Mouse (Mus musculus) thymus, postnatal 36 days (tissue): ENCODE measurements at regions not wholly inside any gene's neighbourhood (a gene's known extent, or its start where the extent isn't known, plus 50 kb on each side); places are given as distances from the start of the nearest gene placed in this dataset.

ENCODE experiments used
- DNase-seq, 2 experiments: peaks; one replicate each; pipeline ENCODE4 v3.0.0; 2022; ENCODE audit warnings: mixed read lengths in 2 of 2

DNA sequence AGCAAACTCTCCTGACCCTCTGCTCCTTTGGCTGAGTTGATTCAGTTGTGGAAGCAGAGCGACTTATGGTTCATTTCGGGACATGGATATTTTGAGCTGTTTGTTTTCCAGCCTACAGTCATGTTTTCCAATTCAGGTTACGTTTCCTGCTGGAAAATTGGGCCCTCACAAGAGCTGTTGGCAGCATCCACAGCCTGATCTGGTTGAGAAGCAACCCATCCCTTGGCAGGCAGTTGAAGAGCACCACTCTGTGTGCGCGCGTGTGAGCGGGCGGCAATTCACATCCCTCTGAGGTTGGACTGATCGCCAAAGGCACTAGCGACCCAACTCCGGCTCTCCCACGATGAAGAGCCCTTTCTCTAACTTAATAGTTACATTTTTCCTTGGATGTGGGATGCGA, 457.1 kb downstream of the Tmem38b start:
- DNase-seq = no peak

DNA sequence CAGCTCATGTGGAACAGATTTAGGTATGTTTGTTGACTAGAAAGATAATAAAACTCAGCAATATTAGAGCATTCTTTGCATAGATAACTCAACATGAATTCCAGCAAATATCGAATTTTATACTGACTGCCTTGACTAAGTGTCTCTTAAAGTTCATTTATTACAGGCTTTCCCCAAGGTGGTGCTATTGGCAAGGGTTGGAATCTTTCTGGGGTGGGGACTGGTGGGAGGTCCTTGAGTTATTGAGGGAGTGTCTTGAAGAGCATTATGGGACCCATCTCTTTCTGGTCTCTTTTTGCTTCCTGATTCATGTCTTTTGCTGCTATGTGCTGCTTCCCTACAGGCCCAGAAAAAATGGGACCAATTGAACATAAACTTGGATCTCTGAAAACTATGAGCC, 488.0 kb downstream of the Tmem38b start:
- DNase-seq = no peak

DNA sequence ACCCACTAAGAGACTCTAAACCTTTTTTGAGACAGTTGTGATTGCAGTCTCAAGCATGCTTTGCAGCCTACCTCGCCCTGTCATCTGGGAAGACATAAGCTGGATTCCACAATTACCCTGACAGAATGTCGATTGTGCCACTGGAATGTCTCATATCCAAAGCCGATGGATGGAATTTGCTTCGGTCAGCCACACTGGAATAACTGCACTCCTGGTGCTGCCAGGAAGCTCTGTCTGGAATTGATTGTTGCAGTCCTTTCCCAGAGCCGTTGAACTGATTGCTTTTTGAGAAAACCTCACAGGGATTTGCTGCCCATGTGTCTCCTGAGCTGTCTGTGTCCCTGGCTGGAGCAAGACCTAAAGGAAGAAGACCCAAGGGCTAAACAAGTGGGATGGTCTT, 499.0 kb downstream of the Tmem38b start:
- no peak for DNase-seq

DNA sequence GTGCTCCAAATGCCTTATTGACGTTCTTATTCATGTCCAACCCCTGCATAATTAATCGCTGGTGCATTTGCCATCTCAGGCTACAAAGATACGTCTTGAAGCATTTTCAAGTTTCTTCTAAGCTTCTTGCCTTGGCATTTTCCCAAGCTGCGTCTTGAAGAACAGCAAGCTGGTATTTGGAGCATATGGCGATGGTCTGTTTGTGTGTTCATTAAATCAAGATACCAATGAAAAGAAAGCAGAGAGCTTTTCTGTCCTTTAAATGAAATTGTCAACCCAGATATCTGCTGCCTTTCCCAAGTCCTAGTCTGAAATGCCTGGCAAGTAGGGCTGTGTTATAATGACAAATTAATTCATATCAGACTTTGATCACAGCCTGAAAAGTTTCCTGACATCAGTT, 502.4 kb downstream of the Tmem38b start:
- DNase-seq = no peak

DNA sequence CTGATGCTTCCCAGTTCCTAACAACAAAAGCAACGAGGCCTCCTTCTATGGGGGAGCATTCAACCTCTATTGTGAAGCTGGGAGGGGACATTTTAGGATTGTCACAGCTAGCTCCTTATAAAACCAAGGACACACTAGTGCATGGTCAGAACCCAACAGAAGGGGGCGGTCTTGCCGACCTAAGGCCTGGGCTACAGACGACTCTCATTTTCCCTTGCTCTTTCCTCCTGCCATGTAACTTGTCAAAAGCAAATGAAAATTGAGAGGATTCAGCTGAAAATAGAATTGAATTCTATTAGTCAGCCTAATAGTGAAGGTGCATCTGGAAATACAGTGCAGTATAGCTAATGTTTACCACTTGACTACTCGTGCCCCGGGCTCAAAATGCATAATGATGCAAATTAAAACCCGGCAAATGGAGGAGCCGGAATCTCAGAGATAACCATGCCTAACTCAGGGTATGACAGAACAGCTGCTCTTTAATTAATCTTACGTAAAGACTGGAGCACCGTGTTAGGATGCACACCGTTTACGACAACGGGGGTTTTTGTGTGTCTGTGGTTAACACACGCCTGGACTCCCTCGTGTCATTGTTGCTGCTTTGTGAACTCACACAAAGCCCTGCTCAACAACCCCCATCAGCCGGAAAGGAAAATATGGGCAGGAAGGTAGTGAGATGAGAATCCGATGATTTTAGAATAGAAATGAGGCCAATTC, 503.0 kb downstream of the Tmem38b start:
- DNase-seq = no peak

DNA sequence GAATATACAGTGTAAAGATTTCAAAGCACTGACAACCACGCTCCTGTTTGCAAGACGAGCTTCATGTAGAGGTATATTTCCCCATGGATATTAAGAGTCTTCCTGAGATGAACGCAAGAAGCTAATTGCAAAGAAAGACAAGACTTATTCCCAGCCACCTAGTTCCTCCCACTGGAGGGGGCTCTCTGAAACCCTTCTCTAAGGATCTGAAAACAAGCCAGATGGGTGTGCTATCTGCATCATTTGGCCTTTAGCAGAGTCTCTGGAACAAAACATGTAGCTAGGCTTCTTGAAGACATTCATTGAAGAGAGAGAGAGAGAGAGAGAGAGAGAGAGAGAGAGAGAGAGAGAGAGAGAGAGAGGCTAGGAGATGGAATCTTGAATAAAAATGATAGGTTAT, 504.8 kb downstream of the Tmem38b start:
- no peak for DNase-seq

DNA sequence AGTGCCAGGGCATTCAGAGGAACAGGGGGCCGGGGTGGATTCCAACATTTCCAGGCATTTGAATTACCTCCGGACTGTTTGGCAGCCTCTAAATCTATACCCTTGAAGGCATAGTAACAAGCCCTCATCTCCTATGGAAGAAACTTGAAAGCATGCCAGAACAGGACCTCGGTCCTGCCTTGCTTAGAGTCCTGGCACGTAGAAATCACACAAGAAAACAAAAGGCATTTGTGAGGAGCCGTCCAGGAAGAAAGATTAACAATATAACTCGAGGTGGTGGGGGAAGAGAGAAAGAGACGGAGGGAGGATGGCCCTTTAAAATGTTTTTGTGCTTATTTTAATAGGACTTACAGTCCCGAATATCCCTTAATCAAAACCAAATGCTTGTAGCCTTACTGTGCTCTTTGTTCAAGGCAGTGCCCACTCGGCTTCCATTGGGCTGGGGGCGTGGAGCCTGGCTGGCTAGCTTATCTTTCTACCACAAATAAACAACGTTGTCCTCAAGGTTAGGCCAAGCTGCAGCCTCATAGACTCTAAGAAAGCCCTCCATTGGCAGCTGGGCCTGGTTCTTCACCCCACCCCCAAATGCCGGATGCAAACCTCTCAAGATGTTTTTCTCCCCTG, 505.9 kb downstream of the Tmem38b start:
- no peak for DNase-seq

DNA sequence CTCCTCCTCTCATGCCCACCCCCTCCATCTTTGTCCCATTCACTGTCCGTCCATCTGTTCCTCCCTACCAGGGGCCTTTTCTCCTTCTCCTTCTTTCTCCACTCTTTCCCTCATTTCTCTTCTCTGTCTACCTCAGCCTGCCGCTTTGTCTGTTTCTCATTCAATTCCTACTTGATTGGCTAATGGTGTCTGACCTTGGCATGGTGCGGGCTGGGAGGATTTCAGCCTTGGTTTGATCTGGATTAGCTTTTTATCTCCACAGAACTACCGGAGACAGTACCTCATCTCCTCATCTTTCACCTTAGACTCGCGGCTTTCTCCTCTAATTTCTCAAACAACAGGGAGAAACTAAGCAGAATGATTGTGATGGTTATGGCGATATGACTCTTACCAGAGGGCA, 506.4 kb downstream of the Tmem38b start:
- no peak for DNase-seq

DNA sequence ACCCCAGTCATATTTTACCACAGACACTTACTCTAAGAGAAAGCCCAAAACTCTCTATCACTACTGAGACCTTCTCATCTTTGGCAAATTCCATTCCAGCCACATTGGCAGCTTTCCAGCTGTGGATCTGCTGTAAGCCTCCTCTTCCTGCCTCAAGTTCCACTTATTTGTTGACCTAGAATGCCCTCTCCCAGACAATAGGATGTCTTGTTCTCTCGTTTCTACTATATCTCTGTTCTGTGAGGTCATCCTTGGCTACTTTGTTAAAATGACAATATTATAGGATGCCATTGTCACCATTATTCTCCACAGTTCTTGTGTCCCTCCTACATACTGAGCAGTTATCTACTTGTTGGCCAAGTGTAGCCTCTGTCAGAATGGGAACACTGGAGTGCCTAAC, 512.7 kb downstream of the Tmem38b start:
- DNase-seq = no peak

DNA sequence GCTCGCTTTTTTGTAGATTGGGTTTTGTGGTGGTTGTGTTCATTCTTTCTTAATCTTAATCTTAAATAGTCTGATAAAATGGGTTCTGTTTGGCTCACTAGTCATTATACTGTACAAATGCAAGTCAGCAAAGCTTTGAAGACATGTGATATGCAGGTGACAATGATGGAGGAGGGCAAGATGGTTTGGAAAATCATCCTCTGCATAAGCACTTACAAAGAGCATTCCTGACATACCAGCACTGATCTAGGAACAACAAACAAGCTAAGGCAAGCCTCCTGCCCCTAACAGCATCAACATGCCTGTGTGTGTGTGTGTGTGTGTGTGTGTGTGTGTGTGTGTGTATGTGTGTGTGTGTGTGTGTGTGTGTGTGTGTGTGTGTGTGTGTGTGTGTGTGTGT, 514.3 kb downstream of the Tmem38b start:
- no peak for DNase-seq

DNA sequence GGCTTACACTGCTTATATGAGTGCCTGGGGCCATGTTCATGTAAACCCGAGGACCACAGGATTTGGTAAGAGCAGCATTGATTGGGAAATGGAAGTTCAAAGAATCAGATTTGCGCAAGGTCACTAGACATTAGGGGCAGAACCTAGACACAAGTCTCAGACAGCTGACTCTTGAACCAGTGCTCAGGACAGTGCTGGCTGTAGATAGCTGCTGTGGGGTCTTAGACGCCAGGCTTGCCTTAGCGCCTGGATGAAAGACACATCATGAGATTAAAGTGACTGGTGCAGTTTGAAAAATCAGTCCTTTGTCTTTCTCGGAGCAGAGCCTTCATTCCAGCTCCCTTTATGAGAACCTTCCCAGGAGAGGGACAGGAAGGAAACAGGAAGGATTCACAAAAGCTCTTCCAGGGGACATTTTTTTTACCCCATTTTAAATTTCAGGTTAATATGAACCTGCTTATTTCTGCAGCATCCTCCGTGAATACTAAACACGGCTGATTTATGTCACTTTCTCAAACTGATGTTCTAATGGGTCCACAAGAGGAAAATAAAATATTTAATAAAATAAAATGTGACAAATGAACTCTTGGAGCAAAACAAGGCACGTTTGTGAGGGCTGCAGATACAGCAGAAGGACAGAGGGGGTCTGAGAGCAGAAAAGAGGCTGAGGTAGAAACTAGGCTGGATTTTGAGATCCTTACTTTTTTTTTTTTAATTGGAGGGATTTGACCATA, 528.0 kb downstream of the Tmem38b start:
- DNase-seq = no peak

DNA sequence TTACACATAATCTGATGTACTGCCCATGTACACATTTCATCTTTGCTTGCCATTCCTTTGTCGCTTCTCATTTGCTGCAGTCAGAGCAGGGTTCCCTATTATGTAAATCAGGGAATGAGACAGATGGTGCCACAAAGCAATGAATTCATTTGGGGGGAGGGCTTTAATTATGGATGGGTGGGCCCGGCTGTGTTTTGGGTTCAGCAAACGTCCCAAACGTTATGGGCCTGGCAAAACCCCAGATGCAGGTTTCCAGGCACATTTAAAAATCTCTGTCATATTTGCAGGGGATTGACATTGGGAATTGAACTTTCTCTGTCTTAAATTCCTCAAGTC, 528.5 kb downstream of the Tmem38b start:
- no peak for DNase-seq

DNA sequence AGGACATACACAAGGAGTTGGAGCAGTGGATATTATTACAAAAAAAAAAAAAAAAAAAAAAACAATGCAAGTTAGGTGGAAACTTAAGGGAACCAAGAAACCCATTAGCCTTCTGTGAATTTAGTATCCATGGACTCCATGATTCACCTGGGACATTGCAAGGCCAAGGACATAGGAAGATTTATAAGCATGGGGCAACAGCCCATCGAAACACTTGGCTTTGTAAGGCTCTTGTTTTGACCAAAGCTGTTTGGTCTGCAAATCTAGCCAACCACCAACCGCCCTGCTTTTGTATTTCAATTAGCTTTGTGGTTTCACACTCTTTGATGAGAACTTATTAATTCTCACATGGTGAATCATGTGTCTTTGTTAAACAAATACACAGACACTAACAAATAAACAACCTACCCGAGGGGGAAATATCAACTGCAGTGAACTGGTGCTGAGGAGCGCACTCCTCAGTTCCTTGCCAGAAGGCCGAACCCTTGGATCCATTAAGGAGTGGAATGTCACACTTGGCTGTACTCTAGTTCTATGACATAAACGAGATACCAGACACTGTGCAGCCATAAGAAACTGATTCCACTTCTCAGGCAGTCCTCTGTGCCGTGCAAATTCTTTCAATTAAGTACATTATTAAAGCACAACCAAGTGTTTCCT, 529.7 kb downstream of the Tmem38b start:
- DNase-seq = no peak

DNA sequence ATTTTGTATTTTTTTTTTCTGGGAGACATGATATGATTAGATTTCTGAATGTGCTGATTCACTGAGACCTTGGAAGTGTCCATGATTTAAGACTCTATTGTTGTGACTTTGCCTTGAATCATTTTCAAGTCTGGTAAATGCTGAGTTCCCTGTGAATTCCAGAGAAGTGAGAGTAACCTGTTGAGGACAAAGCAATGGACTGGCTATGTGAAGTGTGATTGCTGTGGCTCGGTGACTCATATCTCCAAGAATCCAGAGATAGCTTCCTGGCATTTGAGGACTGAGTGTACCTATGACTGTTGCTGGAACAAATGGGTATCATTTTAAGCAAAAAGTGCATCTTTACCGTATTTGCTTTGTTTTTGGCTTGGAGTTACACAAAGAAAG, 530.2 kb downstream of the Tmem38b start:
- DNase-seq = no peak

DNA sequence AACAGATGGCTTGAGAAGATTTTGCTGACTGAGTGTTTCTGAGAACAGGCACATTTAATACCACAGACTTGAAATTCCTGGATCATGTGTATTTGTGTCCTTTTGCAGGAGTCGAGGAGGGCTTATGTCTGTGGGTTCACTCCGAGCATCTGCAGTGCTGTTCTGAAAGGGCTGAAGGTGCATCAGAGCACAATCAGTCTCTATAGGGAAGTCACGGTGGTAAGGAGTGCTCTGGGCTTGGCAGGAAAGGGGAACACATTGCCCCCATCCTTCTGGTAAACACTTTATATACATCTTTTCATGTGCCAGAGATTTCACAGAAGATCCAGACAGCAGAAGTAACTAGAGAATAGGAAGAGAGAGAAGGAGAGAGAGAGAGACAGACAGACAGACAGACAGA, 545.1 kb downstream of the Tmem38b start:
- DNase-seq = no peak

DNA sequence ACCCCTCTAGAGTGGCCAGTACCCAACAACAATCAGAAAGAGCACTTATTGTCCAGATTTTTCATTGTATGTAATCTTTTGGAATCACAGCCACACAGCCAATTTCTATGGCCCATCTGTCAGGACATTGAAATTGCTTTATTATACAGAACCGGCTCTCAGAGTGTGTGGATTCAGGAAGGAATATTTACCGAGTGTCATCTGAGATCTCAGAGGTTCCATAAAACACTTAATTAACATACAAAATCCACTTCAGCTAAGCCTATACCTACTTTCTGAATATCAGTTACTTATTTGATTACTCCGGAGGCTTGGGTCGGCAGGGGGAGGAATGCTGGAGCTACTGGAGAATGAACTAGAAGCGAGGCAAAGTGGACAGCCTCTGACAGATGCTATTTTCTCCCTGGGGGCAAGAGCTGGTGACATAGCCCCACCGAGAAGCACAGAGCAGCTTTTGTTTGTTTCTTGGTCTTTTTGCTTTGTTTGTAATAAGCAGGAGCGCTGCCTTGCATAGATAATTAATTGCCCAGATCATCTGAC, 545.6 kb downstream of the Tmem38b start:
- DNase-seq = no peak

DNA sequence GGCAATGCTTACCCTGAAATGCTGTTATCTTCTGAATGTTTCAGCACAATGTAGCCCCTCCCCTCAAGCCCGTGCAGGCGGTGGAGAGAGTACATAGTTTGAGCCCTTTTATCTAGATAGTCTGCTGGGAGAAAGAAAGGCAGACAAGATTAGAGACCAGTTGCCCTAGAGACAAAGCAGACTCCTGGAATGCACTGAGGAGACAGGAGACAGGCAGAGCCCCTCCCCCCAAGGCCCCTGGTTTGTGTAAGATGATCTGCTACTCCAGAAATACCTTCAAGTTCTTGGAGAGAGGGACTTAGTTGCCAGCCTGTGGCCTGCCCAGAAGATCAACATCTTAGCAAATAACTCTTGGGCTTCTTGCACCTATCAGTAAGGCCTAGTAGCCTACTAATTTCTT, 547.8 kb downstream of the Tmem38b start:
- no peak for DNase-seq

DNA sequence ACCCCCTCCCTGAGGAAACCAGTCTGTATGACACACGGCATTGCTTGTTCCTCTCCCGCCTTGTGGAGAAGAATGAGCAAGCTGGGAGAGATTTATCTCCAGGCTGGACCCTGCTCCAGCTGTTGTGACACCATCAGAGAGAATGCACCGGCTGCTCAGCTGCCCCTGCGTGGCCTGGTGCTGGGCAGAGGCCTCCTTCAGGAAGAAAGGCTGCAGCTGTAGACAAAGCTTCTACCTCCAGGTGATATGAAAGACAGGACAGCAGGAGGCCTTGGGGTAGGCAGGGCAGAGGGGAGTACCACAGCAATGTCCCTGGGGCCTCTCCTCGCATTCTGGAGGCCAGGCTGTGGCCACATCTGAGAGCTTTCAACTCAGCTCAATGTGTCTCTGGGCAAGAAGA, 548.6 kb downstream of the Tmem38b start:
- no peak for DNase-seq

DNA sequence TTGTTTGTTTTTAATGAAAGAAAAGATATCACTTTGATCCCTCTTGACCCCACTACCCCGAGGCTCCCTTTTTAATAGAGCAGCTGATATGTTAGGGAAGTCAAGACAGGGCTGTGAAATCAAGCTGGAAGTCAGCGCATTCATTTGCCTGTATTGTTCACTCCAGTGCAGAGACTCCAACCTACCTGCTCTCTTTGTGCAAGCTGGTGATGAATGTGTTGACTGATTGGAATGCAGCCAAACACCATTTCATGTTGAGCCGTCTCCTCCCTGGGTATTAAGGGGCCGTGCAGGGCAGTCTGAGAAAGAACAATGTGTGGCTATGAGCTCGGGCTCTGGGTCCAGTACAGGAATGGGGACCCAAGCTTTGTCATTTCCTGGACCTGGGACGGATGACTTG, 557.4 kb upstream of the Zfp462 start:
- no peak for DNase-seq

DNA sequence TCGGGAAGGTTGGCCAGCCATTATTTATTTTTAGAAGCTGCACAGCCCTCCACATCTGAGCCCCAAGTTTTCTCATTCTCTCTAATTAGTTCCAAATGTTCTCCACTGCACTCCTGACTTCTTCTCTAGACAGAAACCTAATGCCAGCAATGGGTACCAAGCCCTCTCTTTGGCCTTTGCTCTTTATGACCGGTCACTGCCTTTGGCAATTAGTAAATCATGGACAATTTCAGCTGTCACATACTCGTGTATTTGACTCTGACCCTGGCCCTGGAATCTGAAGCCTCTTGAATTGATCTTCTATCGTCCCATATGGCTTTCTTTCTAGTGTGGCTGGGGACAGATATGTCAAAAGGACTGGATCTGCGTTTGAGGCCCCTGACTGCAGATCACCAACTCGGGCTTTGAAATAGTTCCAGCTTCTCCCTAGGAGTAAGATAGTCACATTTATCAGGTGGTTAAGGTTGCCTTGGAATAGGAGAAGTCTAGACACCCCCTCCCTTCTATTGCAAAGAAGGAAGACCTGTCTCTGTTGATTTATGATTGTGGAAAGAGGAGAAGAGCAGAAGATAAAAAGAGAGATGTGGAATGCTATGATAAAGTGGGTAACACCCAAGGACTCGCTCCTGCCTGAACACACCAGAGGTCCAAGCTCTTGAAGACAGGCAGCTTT, 553.2 kb upstream of the Zfp462 start:
- DNase-seq = no peak

DNA sequence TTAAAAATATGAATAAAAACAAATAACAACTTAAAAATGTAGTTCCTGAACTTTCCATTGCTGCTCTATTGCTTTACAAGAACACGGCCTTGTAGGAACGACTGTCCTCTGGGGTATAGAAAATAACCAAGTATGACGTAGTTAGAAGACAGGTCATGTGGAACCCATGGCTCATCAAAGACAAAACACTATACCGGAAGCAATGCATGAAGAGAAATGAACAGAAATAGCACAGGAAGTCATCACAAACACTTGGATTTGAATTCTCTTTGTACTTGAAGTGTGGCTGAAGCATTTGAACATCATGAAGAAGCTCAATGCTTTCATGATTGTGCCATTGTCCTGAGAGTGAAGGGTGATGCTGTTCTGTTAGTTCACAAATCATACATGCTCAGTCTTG, 538.7 kb upstream of the Zfp462 start:
- DNase-seq = no peak

DNA sequence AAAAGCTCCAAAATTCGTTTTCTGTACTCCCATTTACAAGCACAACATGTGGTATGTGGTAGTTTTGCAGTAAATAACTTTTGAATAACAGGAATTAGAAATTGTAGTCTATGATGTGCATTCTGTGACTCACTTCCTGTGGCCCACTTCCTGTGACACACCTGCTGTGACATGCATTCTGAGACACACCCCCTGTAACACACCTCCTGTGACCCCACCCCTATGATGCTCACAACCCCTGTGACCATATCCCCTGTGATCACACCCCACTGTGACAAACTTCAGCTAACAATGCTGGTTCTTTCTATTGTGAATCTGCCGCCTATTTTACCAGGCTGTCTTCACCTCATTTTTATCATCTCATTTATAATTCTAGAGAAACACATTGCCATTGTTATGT, 536.9 kb upstream of the Zfp462 start:
- no peak for DNase-seq

DNA sequence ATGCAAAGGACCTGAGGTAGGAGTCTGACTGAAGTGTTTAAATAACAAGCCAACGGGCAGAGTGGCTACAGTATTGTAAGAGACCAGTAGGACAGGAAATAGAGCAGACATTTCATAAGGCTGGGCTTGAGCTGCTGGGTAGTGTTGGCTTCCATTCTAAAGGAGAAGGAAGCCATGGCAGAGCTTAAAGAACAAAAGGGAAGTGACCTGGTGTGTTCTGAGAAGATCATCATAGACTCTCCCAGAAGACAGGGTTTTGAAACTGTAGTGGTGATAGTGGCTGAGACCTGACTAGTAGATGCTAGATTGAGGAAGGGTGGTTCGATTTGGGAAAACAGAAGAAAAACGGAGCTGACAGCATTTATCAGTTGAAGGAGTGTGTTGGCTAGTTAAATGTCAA, 514.1 kb upstream of the Zfp462 start:
- no peak for DNase-seq
